Mouse (Mus musculus) mouse trophoblast stem cell (cell line): ENCODE measurements at regions not wholly inside any gene's neighbourhood (a gene's known extent, or its start where the extent isn't known, plus 50 kb on each side); places are given as distances from the start of the nearest gene placed in this dataset.
"Not testable (repeated sequence)": the region's sequence is repeated elsewhere in the genome, so short reads cannot be mapped to it uniquely, and the experiment has no call there.

Experiments used
- in situ Hi-C, 2 experiments: fragments of 300-500 bp; cut with MseI, MboI; formaldehyde crosslinking; loops; 2 replicates in 1 of 2; 3 replicates in 1 of 2; pipeline ENCODE4 v1.15.1; 2025

DNA sequence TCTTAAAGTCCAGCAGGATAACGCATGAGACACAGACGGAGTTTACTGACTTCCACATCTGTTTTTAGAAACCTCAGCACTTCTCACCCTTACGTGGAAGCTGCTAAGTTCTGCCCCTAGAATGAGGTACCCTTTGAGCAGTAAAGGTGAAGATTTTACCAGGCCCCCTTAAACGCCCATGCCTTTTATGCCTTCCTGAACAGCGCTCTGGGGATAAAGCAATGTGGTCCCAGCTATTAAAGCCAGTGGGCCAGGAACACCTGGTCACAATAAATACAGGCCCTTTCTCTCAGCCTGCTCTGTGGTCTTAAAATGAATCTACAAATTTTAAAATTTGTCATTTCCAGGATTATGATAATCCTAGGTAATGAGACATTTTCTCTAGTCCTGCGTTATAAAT is 57.9 kb downstream of the Llph start:
- in situ Hi-C loops: no loop called here

- in situ Hi-C loops: no loop called here
Measured at GRCm38 (mm10) chr10:120291912-120292311, 65.0 kb downstream of the Llph start.

- in situ Hi-C loops: not testable (repeated sequence)
Measured at GRCm38 (mm10) chr10:120293381-120293780, 66.5 kb downstream of the Llph start.

- in situ Hi-C loops: no loop called here
Measured at GRCm38 (mm10) chr10:120294487-120294886, 67.6 kb downstream of the Llph start.

DNA sequence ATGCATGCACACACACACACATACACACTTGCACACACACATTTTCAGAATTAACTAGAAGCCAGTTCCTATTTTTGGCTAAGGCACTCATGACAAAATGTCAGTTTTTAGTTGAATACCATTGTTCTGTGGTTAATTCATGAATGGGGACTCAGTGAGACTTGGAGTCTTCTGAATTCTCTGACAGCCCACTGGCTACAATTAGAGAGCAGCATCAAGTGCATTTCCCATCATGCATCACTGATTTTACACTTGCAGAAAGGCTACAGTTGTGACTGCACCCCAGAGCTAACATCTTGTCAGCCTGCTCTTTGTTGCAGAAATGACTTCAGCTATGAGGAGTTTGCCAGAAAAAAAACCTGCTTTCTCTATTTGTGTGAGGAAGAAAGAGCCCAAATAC is 70.4 kb downstream of the Llph start:
- in situ Hi-C loops: no loop called here

GRCm38 (mm10) chr10:120298293-120298927 is 71.5 kb downstream of the Llph start:
- in situ Hi-C loops: no loop called here

- in situ Hi-C loops: loop anchor here (10.0 to 25.0 kb wide), 4 partner anchors 169 to 569 kb away; partner anchors contain the start of gene Hmga2 (in 1 of the 2)
Measured at GRCm38 (mm10) chr10:120306010-120306409, 79.1 kb downstream of the Llph start.

- in situ Hi-C loops: loop anchor here (10.0 to 25.0 kb wide), 4 partner anchors 166 to 566 kb away; partner anchors contain the start of gene Hmga2 (in 1 of the 2)
Measured at GRCm38 (mm10) chr10:120308681-120309080, 81.8 kb downstream of the Llph start.
